Mouse (Mus musculus): ENCODE data around the gene Prkg1. TPM values are rescaled to one million over a fixed set of nuclear protein-coding genes. Genes with fewer than 3 reads are reported as not detected.

Gene Prkg1
- polyA plus RNA-seq, 1 experiment from 2014 or later = 5.9 TPM

- WGBS = 82% methylated on average over 2 of the region's 2 CpGs
- H3K4me2 ChIP-seq = no peak overlapping the region
- ATAC-seq (ENCODE audit: low FRiP score) = no peak
- H3K4me1 ChIP-seq = no peaks in the 10 kb centered on the region
- H3K36me3 ChIP-seq (replicated peaks) = no peaks in the 10 kb centered on the region
- no peaks in the 10 kb centered on the region for H3K9me3 ChIP-seq
- H3K4me3 ChIP-seq (replicated peaks) = no peak overlapping the region
- no peak overlapping the region for H3K9ac ChIP-seq
- no peak overlapping the region for H3K27ac ChIP-seq
- no peaks in the 10 kb centered on the region for H3K27me3 ChIP-seq
Measured at GRCm38 (mm10) chr19:31147457-31147856, 617.4 kb downstream of the Prkg1 start.

GRCm38 (mm10) chr19:31146156-31146555 lies 618.7 kb downstream of the Prkg1 start:
- 67% methylated on average over 3 of the region's 3 CpGs for WGBS
- no peak overlapping the region for H3K9ac ChIP-seq
- no peak for ATAC-seq (ENCODE audit: low FRiP score)
- no peaks in the 10 kb centered on the region for H3K4me1 ChIP-seq
- H3K36me3 ChIP-seq (replicated peaks) = no peaks in the 10 kb centered on the region
- H3K27ac ChIP-seq = no peak overlapping the region
- H3K4me2 ChIP-seq = no peak overlapping the region
- H3K27me3 ChIP-seq = no peaks in the 10 kb centered on the region
- H3K9me3 ChIP-seq = no peaks in the 10 kb centered on the region
- no peak overlapping the region for H3K4me3 ChIP-seq (replicated peaks)

GRCm38 (mm10) chr19:31141905-31142304 lies 622.9 kb downstream of the Prkg1 start:
- Histone ChIP-seq H3K9me3 (no peaks in the 10 kb centered on the region), H3K9ac (no peak overlapping the region), H3K4me2 (no peak overlapping the region), H3K27me3 (no peaks in the 10 kb centered on the region), H3K4me1 (no peaks in the 10 kb centered on the region), H3K4me3 (replicated peaks) (no peak overlapping the region), H3K27ac (no peak overlapping the region), H3K36me3 (replicated peaks) (no peaks in the 10 kb centered on the region)
- WGBS = 89% methylated on average over 7 of the region's 7 CpGs
- ATAC-seq (ENCODE audit: low FRiP score) = no peak

- Histone ChIP-seq H3K27ac (no peak overlapping the region), H3K9ac (no peak overlapping the region), H3K4me1 (peaks cover 4% of the 10 kb centered on the region; the same call in 1 of the 2 replicates), H3K4me3 (replicated peaks) (no peak overlapping the region), H3K9me3 (no peaks in the 10 kb centered on the region), H3K27me3 (no peaks in the 10 kb centered on the region), H3K36me3 (replicated peaks) (no peaks in the 10 kb centered on the region), H3K4me2 (no peak overlapping the region)
- ATAC-seq (ENCODE audit: low FRiP score) = no peak
- 11% methylated on average over 2 of the region's 2 CpGs for WGBS
Measured at GRCm38 (mm10) chr19:31136316-31136715, 628.5 kb downstream of the Prkg1 start.

- H3K9ac ChIP-seq = no peak overlapping the region
- no peak for ATAC-seq (ENCODE audit: low FRiP score)
- 83% methylated on average over 8 of the region's 8 CpGs for WGBS
Measured at GRCm38 (mm10) chr19:31132614-31133013, 632.2 kb downstream of the Prkg1 start.

GRCm38 (mm10) chr19:31124628-31125027 lies 640.2 kb downstream of the Prkg1 start:
- no peak overlapping the region for H3K4me2 ChIP-seq
- no peak overlapping the region for H3K4me3 ChIP-seq (replicated peaks)
- no peak overlapping the region for H3K9ac ChIP-seq
- WGBS = 88% methylated on average over 3 of the region's 3 CpGs
- no peaks in the 10 kb centered on the region for H3K36me3 ChIP-seq (replicated peaks)
- H3K9me3 ChIP-seq = no peaks in the 10 kb centered on the region
- ATAC-seq (ENCODE audit: low FRiP score) = no peak
- H3K27me3 ChIP-seq = no peaks in the 10 kb centered on the region
- H3K27ac ChIP-seq = no peak overlapping the region
- no peaks in the 10 kb centered on the region for H3K4me1 ChIP-seq

More at GRCm38 (mm10) chr19:31132614-31133013, 632.2 kb downstream of the Prkg1 start:
- no peaks in the 10 kb centered on the region for H3K9me3 ChIP-seq
- H3K4me3 ChIP-seq (replicated peaks) = no peak overlapping the region
- H3K27ac ChIP-seq = no peak overlapping the region
- no peaks in the 10 kb centered on the region for H3K36me3 ChIP-seq (replicated peaks)
- H3K4me1 ChIP-seq = peaks cover 4% of the 10 kb centered on the region; the same call in 1 of the 2 replicates
- no peak overlapping the region for H3K4me2 ChIP-seq
- H3K27me3 ChIP-seq = no peaks in the 10 kb centered on the region

- no peak overlapping the region for H3K9ac ChIP-seq
- peaks cover 2% of the 10 kb centered on the region; the same call in 1 of the 2 replicates for H3K4me1 ChIP-seq
- ATAC-seq (ENCODE audit: low FRiP score) = no peak
- no peaks in the 10 kb centered on the region for H3K36me3 ChIP-seq (replicated peaks)
- WGBS = 51% methylated on average over 4 of the region's 4 CpGs
- H3K4me3 ChIP-seq (replicated peaks) = no peak overlapping the region
- H3K9me3 ChIP-seq = no peaks in the 10 kb centered on the region
- H3K27me3 ChIP-seq = no peaks in the 10 kb centered on the region
- H3K27ac ChIP-seq = no peak overlapping the region
- no peak overlapping the region for H3K4me2 ChIP-seq
Measured at GRCm38 (mm10) chr19:31114690-31115089, 650.1 kb downstream of the Prkg1 start.

- H3K9ac ChIP-seq = no peak overlapping the region
- no peaks in the 10 kb centered on the region for H3K36me3 ChIP-seq (replicated peaks)
- H3K27me3 ChIP-seq = no peaks in the 10 kb centered on the region
- 40% methylated on average over 9 of the region's 9 CpGs for WGBS
- no peaks in the 10 kb centered on the region for H3K4me1 ChIP-seq
- no peak overlapping the region for H3K4me3 ChIP-seq (replicated peaks)
- no peak overlapping the region for H3K4me2 ChIP-seq
- ATAC-seq (ENCODE audit: low FRiP score) = no peak
- H3K9me3 ChIP-seq = no peaks in the 10 kb centered on the region
- no peak overlapping the region for H3K27ac ChIP-seq
Measured at GRCm38 (mm10) chr19:31106835-31107554, 657.8 kb downstream of the Prkg1 start.

GRCm38 (mm10) chr19:31106036-31106435 lies 658.8 kb downstream of the Prkg1 start:
- Histone ChIP-seq H3K27ac (no peak overlapping the region), H3K9ac (no peak overlapping the region), H3K4me1 (no peaks in the 10 kb centered on the region), H3K9me3 (no peaks in the 10 kb centered on the region), H3K36me3 (replicated peaks) (no peaks in the 10 kb centered on the region), H3K4me3 (replicated peaks) (no peak overlapping the region), H3K4me2 (no peak overlapping the region), H3K27me3 (no peaks in the 10 kb centered on the region)
- WGBS = 24% methylated on average over 3 of the region's 3 CpGs
- no peak for ATAC-seq (ENCODE audit: low FRiP score)

- no peak for ATAC-seq (ENCODE audit: low FRiP score)
- WGBS = 86% methylated on average over 6 of the region's 6 CpGs
Measured at GRCm38 (mm10) chr19:31104764-31105163, 660.1 kb downstream of the Prkg1 start.

GRCm38 (mm10) chr19:31099369-31099768 lies 665.5 kb downstream of the Prkg1 start:
- Histone ChIP-seq H3K27me3 (no peaks in the 10 kb centered on the region), H3K27ac (no peak overlapping the region), H3K9me3 (no peaks in the 10 kb centered on the region), H3K4me2 (no peak overlapping the region), H3K36me3 (replicated peaks) (no peaks in the 10 kb centered on the region), H3K4me1 (no peaks in the 10 kb centered on the region), H3K9ac (no peak overlapping the region), H3K4me3 (replicated peaks) (no peak overlapping the region)
- 95% methylated on average over 3 of the region's 3 CpGs for WGBS
- no peak for ATAC-seq (ENCODE audit: low FRiP score)

More at GRCm38 (mm10) chr19:31104764-31105163, 660.1 kb downstream of the Prkg1 start:
- no peaks in the 10 kb centered on the region for H3K27me3 ChIP-seq
- no peaks in the 10 kb centered on the region for H3K36me3 ChIP-seq (replicated peaks)
- no peak overlapping the region for H3K27ac ChIP-seq
- H3K9me3 ChIP-seq = no peaks in the 10 kb centered on the region
- no peak overlapping the region for H3K9ac ChIP-seq
- no peaks in the 10 kb centered on the region for H3K4me1 ChIP-seq
- H3K4me3 ChIP-seq (replicated peaks) = no peak overlapping the region
- H3K4me2 ChIP-seq = no peak overlapping the region

- H3K36me3 ChIP-seq (replicated peaks) = no peaks in the 10 kb centered on the region
- H3K4me2 ChIP-seq = no peak overlapping the region
- no peak overlapping the region for H3K4me3 ChIP-seq (replicated peaks)
- H3K9me3 ChIP-seq = no peaks in the 10 kb centered on the region
- no peak overlapping the region for H3K9ac ChIP-seq
- H3K27ac ChIP-seq = no peak overlapping the region
- H3K4me1 ChIP-seq = no peaks in the 10 kb centered on the region
- H3K27me3 ChIP-seq = no peaks in the 10 kb centered on the region
- 71% methylated on average over 3 of the region's 3 CpGs for WGBS
- no peak for ATAC-seq (ENCODE audit: low FRiP score)
Measured at GRCm38 (mm10) chr19:31097857-31098256, 667.0 kb downstream of the Prkg1 start.

- Histone ChIP-seq H3K4me2 (peak overlapping the region; percentile 87), H3K27ac (no peak overlapping the region), H3K9ac (0 out of 2 replicates have a peak overlapping the region, but pooled peaks have one; percentile 74), H3K36me3 (replicated peaks) (peaks cover 38% of the 10 kb centered on the region), H3K4me3 (replicated peaks) (peak overlapping the region; percentile 66), H3K27me3 (no peaks in the 10 kb centered on the region), H3K9me3 (no peaks in the 10 kb centered on the region), H3K4me1 (peaks cover 19% of the 10 kb centered on the region)
- WGBS = 95% methylated on average over 8 of the region's 8 CpGs
- ATAC-seq (ENCODE audit: low FRiP score) = no peak
Measured at GRCm38 (mm10) chr19:31083761-31084160, 681.1 kb downstream of the Prkg1 start.

Measured in forebrain, embryonic 12.5 days (tissue).